Mouse (Mus musculus): ENCODE results near the gene Cdc34.

Gene Cdc34

GRCm38 (mm10) chr10:79681591-79682245, at the start of gene Cdc34:
TSS of gene Cdc34 (plus strand) at chr10:79682195.
- DNase-seq (ENCODE audit: low spot score): peak; percentile 99

- no peak for DNase-seq (ENCODE audit: low spot score)
Observed at GRCm38 (mm10) chr10:79633006-79633777, 48.8 kb upstream of the Cdc34 start.

- no peak for DNase-seq (ENCODE audit: low spot score)
Observed at GRCm38 (mm10) chr10:79636287-79636686, 45.7 kb upstream of the Cdc34 start.

GRCm38 (mm10) chr10:79637128-79638110, 44.6 kb upstream of the Cdc34 start, which contains the start of gene Shc2:
TSS of gene Shc2 (minus strand) at chr10:79637918.
- no peak for DNase-seq (ENCODE audit: low spot score)

- DNase-seq (ENCODE audit: low spot score): no peak
Observed at GRCm38 (mm10) chr10:79638486-79639204, 43.4 kb upstream of the Cdc34 start.

- no peak for DNase-seq (ENCODE audit: low spot score)
Observed at GRCm38 (mm10) chr10:79645711-79646110, 36.3 kb upstream of the Cdc34 start, which contains the start of gene Odf3l2. TSS of gene Odf3l2 (minus strand) at chr10:79645738.

- DNase-seq (ENCODE audit: low spot score): peak; percentile 77
Observed at GRCm38 (mm10) chr10:79649070-79649751, 32.8 kb upstream of the Cdc34 start.

GRCm38 (mm10) chr10:79652789-79653188, 29.2 kb upstream of the Cdc34 start:
- DNase-seq (ENCODE audit: low spot score): no peak

GRCm38 (mm10) chr10:79654946-79655395, 27.0 kb upstream of the Cdc34 start:
- DNase-seq (ENCODE audit: low spot score): no peak

- DNase-seq (ENCODE audit: low spot score): no peak
Observed at GRCm38 (mm10) chr10:79658829-79659228, 23.2 kb upstream of the Cdc34 start.

GRCm38 (mm10) chr10:79660298-79660697, 21.7 kb upstream of the Cdc34 start:
- no peak for DNase-seq (ENCODE audit: low spot score)

GRCm38 (mm10) chr10:79661861-79662260, 20.1 kb upstream of the Cdc34 start:
- no peak for DNase-seq (ENCODE audit: low spot score)

GRCm38 (mm10) chr10:79664131-79664665, 17.8 kb upstream of the Cdc34 start, which contains the start of gene Madcam1:
TSS of gene Madcam1 (plus strand) at chr10:79664559.
- peak; percentile 59 for DNase-seq (ENCODE audit: low spot score)

- no peak for DNase-seq (ENCODE audit: low spot score)
Observed at GRCm38 (mm10) chr10:79665051-79665450, 16.9 kb upstream of the Cdc34 start.

GRCm38 (mm10) chr10:79666493-79666892, 15.5 kb upstream of the Cdc34 start:
- no peak for DNase-seq (ENCODE audit: low spot score)

- no peak for DNase-seq (ENCODE audit: low spot score)
Observed at GRCm38 (mm10) chr10:79668076-79668475, 13.9 kb upstream of the Cdc34 start.

- peak; percentile 83 for DNase-seq (ENCODE audit: low spot score)
Observed at GRCm38 (mm10) chr10:79668771-79669575, 13.0 kb upstream of the Cdc34 start, which contains the start of gene Tpgs1. TSS of gene Tpgs1 (plus strand) at chr10:79669369.

- DNase-seq (ENCODE audit: low spot score): peak; percentile 51
Observed at GRCm38 (mm10) chr10:79669576-79670057, 12.4 kb upstream of the Cdc34 start.
